Mouse (Mus musculus) telencephalon, adult 2 months (tissue): ENCODE data around the gene Hmgb1.

ENCODE experiments used
- DNase-seq: peaks from one replicate; pipeline ENCODE4 v3.0.0-alpha.2; 2011; ENCODE audit warnings: low read depth, low spot score

Gene Hmgb1

GRCm38 (mm10) chr5:148998512-148998911 is 185.8 kb downstream of the Hmgb1 start:
- DNase-seq = no peak

- DNase-seq = no peak
Measured at GRCm38 (mm10) chr5:148996709-148997037, 187.6 kb downstream of the Hmgb1 start.
